Mouse (Mus musculus): ENCODE measurements around the gene Pitx2. TPM values are rescaled to one million over a fixed set of nuclear protein-coding genes. Genes with fewer than 3 reads are reported as not detected.

The Pitx2 gene
- polyA plus RNA-seq, 1 experiment, result 9.9 TPM

DNA sequence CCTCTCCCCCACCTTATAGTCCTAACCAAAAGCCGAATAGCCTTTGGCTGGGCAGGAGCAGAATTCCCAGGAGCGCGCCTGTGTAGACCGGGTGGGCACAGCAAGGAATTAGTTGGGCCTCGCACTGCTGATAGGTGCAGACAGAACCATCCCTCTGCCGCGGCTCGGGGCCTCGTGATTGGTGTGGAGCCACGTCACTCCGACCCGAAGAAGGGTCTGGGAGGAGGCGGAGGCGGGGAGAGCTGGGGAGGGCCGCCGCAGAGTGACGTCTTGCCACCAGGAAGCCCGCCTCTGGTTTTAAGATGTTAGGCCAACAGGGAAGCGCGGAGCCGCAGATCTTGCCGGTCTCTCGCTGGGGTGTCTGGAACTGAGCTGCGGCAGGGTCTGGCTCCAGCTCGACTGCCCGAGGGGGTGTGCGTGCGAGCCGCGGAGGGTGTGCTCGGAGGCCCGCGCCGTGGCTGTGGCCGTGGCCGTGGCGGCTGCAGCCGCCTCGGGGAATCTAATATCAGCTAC is 14.0 kb downstream of the Pitx2 start:
- Histone ChIP-seq H3K4me1 (ENCODE audit: control insufficient read depth, insufficient read depth, low read length) (0 out of 2 replicates have a peak, but pooled peaks cover 3% of the 10 kb centered on the region), H3K27me3 (replicated peaks; ENCODE audit: control insufficient read depth, insufficient read depth, low read length) (peaks cover 16% of the 10 kb centered on the region), H3K36me3 (ENCODE audit: control insufficient read depth, insufficient read depth, low read length) (no peaks in the 10 kb centered on the region), H3K4me3 (ENCODE audit: insufficient read depth, low read depth, low read length) (peak overlapping the region; percentile 63), H3K27ac (ENCODE audit: insufficient read depth, low read depth, low read length) (no peak overlapping the region; the same call in 1 of the 2 replicates)
- TF ChIP-seq CTCF (conservative IDR thresholded peaks at IDR 0.05; ENCODE audit: insufficient read depth, insufficient read length, low read depth, low read length), result no peak
- TF ChIP-seq POLR2A (IDR thresholded peaks at IDR 0.05; ENCODE audit: low read depth, low read length), result peak; percentile 70
- DNase-seq, result peak; percentile 84
- under 1% methylated on average over 39 of the region's 39 CpGs for WGBS

DNA sequence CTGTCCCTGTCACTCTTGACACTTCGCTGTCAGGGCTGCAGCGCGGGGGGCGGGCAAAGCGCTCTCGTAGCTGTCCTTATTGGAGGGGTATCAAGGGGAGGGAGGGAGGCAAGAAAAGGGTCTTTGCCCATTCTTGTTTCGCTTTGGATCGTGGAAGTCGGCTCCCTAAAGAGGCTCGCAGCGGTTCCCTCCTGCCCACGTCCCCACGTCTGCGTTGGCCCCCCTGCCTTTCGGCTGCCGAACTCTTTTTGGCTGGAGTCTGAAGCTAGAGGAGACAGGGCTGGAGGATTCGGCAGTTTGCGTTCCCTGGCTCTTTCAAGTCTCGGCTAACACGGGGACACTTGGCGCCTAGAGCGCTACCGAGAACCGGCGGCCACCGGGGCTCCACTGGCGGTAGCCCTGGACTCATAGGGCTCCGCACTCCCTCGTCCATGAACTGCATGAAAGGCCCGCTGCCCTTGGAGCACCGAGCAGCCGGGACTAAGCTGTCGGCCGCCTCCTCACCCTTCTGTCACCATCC is 14.5 kb downstream of the Pitx2 start:
- H3K27me3 ChIP-seq (replicated peaks; ENCODE audit: control insufficient read depth, insufficient read depth, low read length), result peaks cover 16% of the 10 kb centered on the region
- H3K36me3 ChIP-seq (ENCODE audit: control insufficient read depth, insufficient read depth, low read length), result no peaks in the 10 kb centered on the region
- TF ChIP-seq POLR2A (IDR thresholded peaks at IDR 0.05; ENCODE audit: low read depth, low read length), result no peak
- no peak for TF ChIP-seq CTCF (conservative IDR thresholded peaks at IDR 0.05; ENCODE audit: insufficient read depth, insufficient read length, low read depth, low read length)
- peak overlapping the region; percentile 63 for H3K4me3 ChIP-seq (ENCODE audit: insufficient read depth, low read depth, low read length)
- H3K27ac ChIP-seq (ENCODE audit: insufficient read depth, low read depth, low read length), result peak overlapping the region; percentile 0; the same call in 1 of the 2 replicates
- DNase-seq, result peak; percentile 26
- H3K4me1 ChIP-seq (ENCODE audit: control insufficient read depth, insufficient read depth, low read length), result 0 out of 2 replicates have a peak, but pooled peaks cover 3% of the 10 kb centered on the region
- WGBS, result 1% methylated on average over 34 of the region's 34 CpGs

DNA sequence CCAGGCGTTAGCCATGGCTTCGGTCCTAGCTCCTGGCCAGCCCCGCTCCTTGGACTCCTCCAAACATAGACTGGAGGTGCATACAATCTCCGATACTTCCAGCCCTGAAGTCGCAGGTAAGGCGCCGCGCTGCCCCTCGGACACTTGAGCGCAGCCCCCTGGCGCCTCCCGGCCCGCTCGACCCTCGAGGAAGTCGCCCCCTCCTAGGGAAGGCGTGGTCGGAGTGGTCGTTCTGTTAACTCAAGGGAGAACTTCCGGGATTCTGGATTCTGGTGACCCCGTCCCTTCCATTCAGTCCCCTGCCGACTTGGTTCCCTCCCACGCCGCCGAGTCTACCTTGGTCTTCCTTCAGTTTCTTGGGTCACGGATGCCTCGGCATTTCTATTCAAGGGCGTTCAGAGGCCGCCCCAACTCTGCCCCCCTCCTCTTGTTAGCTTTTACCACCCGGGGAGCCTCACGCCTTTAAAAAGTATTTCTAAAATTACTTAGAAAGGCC is 15.0 kb downstream of the Pitx2 start:
- DNase-seq, result no peak
- WGBS, result 2% methylated on average over 31 of the region's 31 CpGs
- Histone ChIP-seq H3K36me3 (ENCODE audit: control insufficient read depth, insufficient read depth, low read length) (no peaks in the 10 kb centered on the region), H3K27me3 (replicated peaks; ENCODE audit: control insufficient read depth, insufficient read depth, low read length) (peaks cover 16% of the 10 kb centered on the region), H3K27ac (ENCODE audit: insufficient read depth, low read depth, low read length) (0 out of 2 replicates have a peak overlapping the region, but pooled peaks have one; percentile 0), H3K4me1 (ENCODE audit: control insufficient read depth, insufficient read depth, low read length) (0 out of 2 replicates have a peak, but pooled peaks cover 3% of the 10 kb centered on the region), H3K4me3 (ENCODE audit: insufficient read depth, low read depth, low read length) (peak overlapping the region; percentile 63)
- TF ChIP-seq POLR2A (IDR thresholded peaks at IDR 0.05; ENCODE audit: low read depth, low read length) (no peak), CTCF (conservative IDR thresholded peaks at IDR 0.05; ENCODE audit: insufficient read depth, insufficient read length, low read depth, low read length) (no peak)

DNA sequence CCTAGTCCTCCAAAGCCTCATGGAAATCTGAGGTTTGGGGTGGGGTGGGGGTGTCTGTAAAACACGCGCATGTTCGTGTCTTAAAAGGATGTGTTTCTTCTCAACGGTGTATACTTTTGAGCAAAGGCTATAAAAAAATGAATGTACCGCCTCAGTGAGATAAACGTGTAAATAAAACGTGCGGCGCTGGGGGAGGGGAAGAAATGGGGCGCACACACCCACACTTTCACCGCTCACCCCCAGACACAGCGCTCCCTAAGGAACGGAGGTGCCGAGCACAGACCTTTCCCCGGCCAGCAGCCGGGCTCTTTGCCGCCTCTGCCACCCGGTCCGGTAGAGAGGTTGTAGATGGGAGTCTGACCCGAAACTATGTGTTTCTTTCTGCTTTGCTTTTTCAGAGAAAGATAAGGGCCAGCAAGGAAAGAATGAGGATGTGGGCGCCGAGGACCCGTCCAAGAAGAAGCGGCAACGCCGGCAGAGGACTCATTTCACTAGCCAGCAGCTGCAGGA is 15.6 kb downstream of the Pitx2 start:
- 3% methylated on average over 26 of the region's 26 CpGs for WGBS
- Histone ChIP-seq H3K4me3 (ENCODE audit: insufficient read depth, low read depth, low read length) (peak overlapping the region; percentile 63), H3K36me3 (ENCODE audit: control insufficient read depth, insufficient read depth, low read length) (no peaks in the 10 kb centered on the region), H3K27ac (ENCODE audit: insufficient read depth, low read depth, low read length) (no peak overlapping the region), H3K27me3 (replicated peaks; ENCODE audit: control insufficient read depth, insufficient read depth, low read length) (peaks cover 16% of the 10 kb centered on the region), H3K4me1 (ENCODE audit: control insufficient read depth, insufficient read depth, low read length) (0 out of 2 replicates have a peak, but pooled peaks cover 3% of the 10 kb centered on the region)
- DNase-seq, result peak; percentile 24
- TF ChIP-seq CTCF (conservative IDR thresholded peaks at IDR 0.05; ENCODE audit: insufficient read depth, insufficient read length, low read depth, low read length), result no peak
- TF ChIP-seq POLR2A (IDR thresholded peaks at IDR 0.05; ENCODE audit: low read depth, low read length), result no peak

DNA sequence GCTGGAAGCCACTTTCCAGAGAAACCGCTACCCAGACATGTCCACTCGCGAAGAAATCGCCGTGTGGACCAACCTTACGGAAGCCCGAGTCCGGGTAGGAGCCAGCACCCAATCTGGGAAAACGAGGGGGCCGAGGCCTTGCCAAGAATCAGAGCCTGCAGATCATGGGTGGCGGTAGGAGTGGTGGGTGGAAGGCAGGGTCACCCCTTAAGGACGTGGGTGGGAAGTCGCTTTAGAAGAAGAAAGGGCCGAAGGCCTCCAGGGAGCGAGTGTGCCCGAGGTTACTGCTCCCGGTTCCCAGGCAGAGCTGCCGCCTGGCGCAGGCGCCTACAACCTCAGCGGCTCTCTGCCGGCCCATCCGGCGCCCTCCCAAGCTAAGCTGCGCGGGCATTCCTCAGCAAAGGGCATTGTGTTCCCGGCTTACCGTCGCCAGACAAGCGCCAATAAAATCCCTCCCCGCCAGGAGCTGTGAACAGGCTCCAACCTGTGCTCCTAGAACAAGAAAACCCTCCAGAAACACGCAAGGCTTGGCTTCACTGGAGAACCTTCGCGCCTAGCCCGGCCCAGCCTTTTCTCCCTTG is 16.2 kb downstream of the Pitx2 start:
- Histone ChIP-seq H3K4me1 (ENCODE audit: control insufficient read depth, insufficient read depth, low read length) (0 out of 2 replicates have a peak, but pooled peaks cover 3% of the 10 kb centered on the region), H3K4me3 (ENCODE audit: insufficient read depth, low read depth, low read length) (peak overlapping the region; percentile 63), H3K36me3 (ENCODE audit: control insufficient read depth, insufficient read depth, low read length) (no peaks in the 10 kb centered on the region), H3K27me3 (replicated peaks; ENCODE audit: control insufficient read depth, insufficient read depth, low read length) (peaks cover 16% of the 10 kb centered on the region), H3K27ac (ENCODE audit: insufficient read depth, low read depth, low read length) (no peak overlapping the region; the same call in 1 of the 2 replicates)
- DNase-seq, result no peak
- 3% methylated on average over 35 of the region's 35 CpGs for WGBS
- no peak for TF ChIP-seq POLR2A (IDR thresholded peaks at IDR 0.05; ENCODE audit: low read depth, low read length)

DNA sequence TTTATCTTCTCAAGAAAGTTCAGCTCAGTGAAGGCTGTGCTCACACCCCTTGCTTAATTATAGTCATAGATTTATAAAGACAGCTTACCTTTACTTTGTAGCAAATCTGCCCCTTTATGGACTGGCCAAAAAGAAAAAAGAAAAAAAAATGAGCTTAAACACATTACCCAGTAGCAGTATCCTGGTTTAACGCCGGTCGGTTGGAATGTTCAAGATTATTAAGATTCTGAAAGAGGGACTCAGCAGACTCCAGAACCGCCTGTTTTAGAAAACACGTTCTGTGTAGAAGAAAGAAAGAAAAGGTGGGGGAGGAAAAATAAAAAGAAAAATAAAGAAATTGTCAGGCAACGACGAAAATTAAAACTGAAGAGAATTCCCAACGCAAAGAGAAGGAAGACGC is 16.8 kb downstream of the Pitx2 start:
- TF ChIP-seq CTCF (conservative IDR thresholded peaks at IDR 0.05; ENCODE audit: insufficient read depth, insufficient read length, low read depth, low read length) (no peak), POLR2A (IDR thresholded peaks at IDR 0.05; ENCODE audit: low read depth, low read length) (no peak)
- H3K4me1 ChIP-seq (ENCODE audit: control insufficient read depth, insufficient read depth, low read length), result 0 out of 2 replicates have a peak, but pooled peaks cover 3% of the 10 kb centered on the region
- 8% methylated on average over 9 of the region's 9 CpGs for WGBS
- H3K4me3 ChIP-seq (ENCODE audit: insufficient read depth, low read depth, low read length), result no peak overlapping the region
- H3K36me3 ChIP-seq (ENCODE audit: control insufficient read depth, insufficient read depth, low read length), result no peaks in the 10 kb centered on the region
- no peak for DNase-seq
- no peak overlapping the region for H3K27ac ChIP-seq (ENCODE audit: insufficient read depth, low read depth, low read length)
- H3K27me3 ChIP-seq (replicated peaks; ENCODE audit: control insufficient read depth, insufficient read depth, low read length), result peaks cover 18% of the 10 kb centered on the region

Measured in kidney, adult 2 months (tissue).